Mouse (Mus musculus) MEL (cell line): Measurements from ENCODE around the gene Aunip. TPM values are rescaled to one million over a fixed set of nuclear protein-coding genes. Genes with fewer than 3 reads are reported as not detected.

Experiments used
- DNase-seq: peaks from one replicate; pipeline ENCODE4 v3.0.0; 2011; ENCODE audit warnings: low read depth, low spot score
- H3K27ac ChIP-seq: 2 replicates; pipeline ENCODE4 v1.5.1; 2012; ENCODE audit warnings: low read depth, mild to moderate bottlenecking, control low read depth, low read length, moderate library complexity; ENCODE audit not compliant: control insufficient read depth
- H3K27me3 ChIP-seq, 2 experiments: fragments of 150-350 bp in 1 of 2; sonication (generic) in 1 of 2; 2 replicates each; pipeline ENCODE4 v1.6.1; 2012; ENCODE audit warnings: low read length in 2 of 2, mild to moderate bottlenecking in 2 of 2, improper control_type of control experiment in 1 of 2, moderate library complexity in 1 of 2; ENCODE audit not compliant: insufficient read depth in 2 of 2, control insufficient read depth in 1 of 2
- H3K36me3 ChIP-seq, 2 experiments: 2 replicates each; pipeline ENCODE4 v1.6.1; 2012 to 2014; ENCODE audit warnings: low read length in 2 of 2, improper control_type of control experiment in 1 of 2, inconsistent platforms in 1 of 2, mild to moderate bottlenecking in 1 of 2; ENCODE audit not compliant: insufficient read depth in 2 of 2, control insufficient read depth in 1 of 2
- H3K4me1 ChIP-seq, 2 experiments: fragments of 150-350 bp in 1 of 2; sonication (generic) in 1 of 2; 2 replicates each; pipeline ENCODE4 v1.6.1; 2012; ENCODE audit warnings: low read length in 2 of 2, improper control_type of control experiment in 1 of 2, mild to moderate bottlenecking in 1 of 2; ENCODE audit not compliant: insufficient read depth in 2 of 2, control insufficient read depth in 1 of 2
- H3K4me3 ChIP-seq, 2 experiments: fragments of 150-350 bp in 1 of 2; sonication (generic) in 1 of 2; 2 replicates each; pipeline ENCODE4 v1.5.1; 2012; ENCODE audit warnings: low read depth in 2 of 2, low read length in 2 of 2, mild to moderate bottlenecking in 2 of 2, moderate library complexity in 2 of 2, control low read depth in 1 of 2, improper control_type of control experiment in 1 of 2; ENCODE audit not compliant: control insufficient read depth in 1 of 2, insufficient read depth in 1 of 2
- H3K79me2 ChIP-seq: 2 replicates; pipeline ENCODE4 v1.6.1; 2012; ENCODE audit warnings: mild to moderate bottlenecking, low read length, moderate library complexity; ENCODE audit not compliant: control insufficient read depth, poor library complexity, insufficient read depth
- H3K9ac ChIP-seq: 2 replicates; pipeline ENCODE4 v1.6.1; 2012; ENCODE audit warnings: low read depth, mild to moderate bottlenecking, control low read depth, low read length, moderate library complexity; ENCODE audit not compliant: control insufficient read depth, poor library complexity, severe bottlenecking
- H3K9me3 ChIP-seq: fragments of 150-350 bp; sonication (generic); replicated peaks from 2 replicates; pipeline ENCODE4 v1.6.1; 2012; ENCODE audit warnings: mild to moderate bottlenecking, low read length, improper control_type of control experiment, moderate library complexity; ENCODE audit not compliant: insufficient read depth
- E2F4 ChIP-seq: IDR thresholded peaks from 2 replicates; pipeline ENCODE4 v1.6.1; 2011; ENCODE audit warnings: low read depth, low read length, improper control_type of control experiment, borderline replicate concordance
- ELF1 ChIP-seq: IDR thresholded peaks from 2 replicates; pipeline ENCODE4 v1.6.1; 2014; ENCODE audit warnings: low read depth, mild to moderate bottlenecking, inconsistent platforms, low read length, improper control_type of control experiment, moderate library complexity
- GABPA ChIP-seq: IDR thresholded peaks from 2 replicates; pipeline ENCODE4 v1.6.1; 2012; ENCODE audit warnings: low read depth, mild to moderate bottlenecking, inconsistent platforms, low read length, improper control_type of control experiment, moderate library complexity
- HCFC1 ChIP-seq: IDR thresholded peaks from 2 replicates; pipeline ENCODE4 v1.6.1; 2012; ENCODE audit warnings: low read depth, mild to moderate bottlenecking, inconsistent platforms, low read length, improper control_type of control experiment, moderate library complexity
- JUND ChIP-seq: IDR thresholded peaks from 2 replicates; pipeline ENCODE4 v1.6.1; 2011; ENCODE audit warnings: low read depth, mild to moderate bottlenecking, improper control_type of control experiment, low read length
- MAX ChIP-seq: IDR thresholded peaks from 2 replicates; pipeline ENCODE4 v1.6.1; 2011; ENCODE audit warnings: low read length, improper control_type of control experiment
- MAZ ChIP-seq: IDR thresholded peaks from 2 replicates; pipeline ENCODE4 v1.6.1; 2012; ENCODE audit warnings: low read depth, mild to moderate bottlenecking, inconsistent platforms, low read length, improper control_type of control experiment
- MEF2A ChIP-seq: IDR thresholded peaks from 2 replicates; pipeline ENCODE4 v1.6.1; 2014; ENCODE audit warnings: low read depth, mild to moderate bottlenecking, inconsistent platforms, low read length, improper control_type of control experiment; ENCODE audit not compliant: poor library complexity, insufficient replicate concordance, severe bottlenecking; ENCODE audit errors: extremely low read depth
- MXI1 ChIP-seq: IDR thresholded peaks from 2 replicates; pipeline ENCODE4 v1.6.1; 2011; ENCODE audit warnings: mild to moderate bottlenecking, low read depth, low read length, improper control_type of control experiment
- POLR2A ChIP-seq, 2 experiments: IDR thresholded peaks; 2 replicates each; pipeline ENCODE4 v1.6.1; 2011 to 2012; ENCODE audit warnings: low read length in 2 of 2, mild to moderate bottlenecking in 2 of 2, control low read depth in 1 of 2, improper control_type of control experiment in 1 of 2, low read depth in 1 of 2, moderate library complexity in 1 of 2; ENCODE audit not compliant: control insufficient read depth in 1 of 2, insufficient read depth in 1 of 2, poor library complexity in 1 of 2
- POLR2AphosphoS2 ChIP-seq: IDR thresholded peaks from 2 replicates; pipeline ENCODE4 v1.6.1; 2011; ENCODE audit warnings: low read length, improper control_type of control experiment
- POLR2AphosphoS5 ChIP-seq: IDR thresholded peaks from 2 replicates; pipeline ENCODE4 v1.6.1; 2012; ENCODE audit warnings: low read depth, borderline replicate concordance, mild to moderate bottlenecking, inconsistent platforms, low read length, moderate library complexity, mixed read lengths
- RAD21 ChIP-seq: IDR thresholded peaks from 2 replicates; pipeline ENCODE4 v1.6.1; 2011; ENCODE audit warnings: mild to moderate bottlenecking, low read depth, low read length, improper control_type of control experiment
- TCF12 ChIP-seq: IDR thresholded peaks from 2 replicates; pipeline ENCODE4 v1.6.1; 2014; ENCODE audit warnings: low read depth, mild to moderate bottlenecking, inconsistent platforms, low read length, improper control_type of control experiment, moderate library complexity
- USF1 ChIP-seq: IDR thresholded peaks from 2 replicates; pipeline ENCODE4 v1.6.1; 2014; ENCODE audit warnings: low read depth, mild to moderate bottlenecking, inconsistent platforms, low read length, improper control_type of control experiment, moderate library complexity
- USF2 ChIP-seq, 2 experiments: IDR thresholded peaks; 2 replicates each; pipeline ENCODE4 v1.6.1; 2011 to 2012; ENCODE audit warnings: improper control_type of control experiment in 2 of 2, low read length in 2 of 2, borderline replicate concordance in 1 of 2, inconsistent platforms in 1 of 2, low read depth in 1 of 2, mild to moderate bottlenecking in 1 of 2; ENCODE audit not compliant: insufficient read depth in 1 of 2
- ZC3H11A ChIP-seq: IDR thresholded peaks from 2 replicates; pipeline ENCODE4 v1.6.1; 2012; ENCODE audit warnings: low read depth, mild to moderate bottlenecking, inconsistent platforms, low read length, improper control_type of control experiment
- ZNF384 ChIP-seq: IDR thresholded peaks from 2 replicates; pipeline ENCODE4 v1.6.1; 2012; ENCODE audit warnings: low read depth, mild to moderate bottlenecking, inconsistent platforms, low read length, improper control_type of control experiment
- polyA plus RNA-seq, 2 experiments: library from polyadenylated mRNA; stranded (reverse) in 1 of 2; unstranded in 1 of 2; fragments of >175 nt in 1 of 2; fragments of >200 nt in 1 of 2; gene quantifications; 2 replicates each; pipeline versions ENCODE4 v1.2.1 to v1.2.4; 2012; ENCODE audit warnings: low replicate concordance in 2 of 2, low read depth in 1 of 2; ENCODE audit not compliant: insufficient read length in 2 of 2, insufficient read depth in 1 of 2, missing spikeins in 1 of 2
- total RNA-seq: library from RNA; depleted of rRNA; stranded (reverse); fragments of 300-350 nt; gene quantifications from 2 replicates; pipeline ENCODE4 v1.2.3, GENCODE M21; 2012

The Aunip gene
- total and polyA plus RNA-seq, 3 experiments, result 14.9 to 20.6 TPM; not detected in 1

- TF ChIP-seq MEF2A (no peak), GABPA (no peak), JUND (no peak), MAX (no peak), ZC3H11A (no peak), USF2 (IDR thresholded peaks at IDR 0.05; ENCODE audit: borderline replicate concordance in 1 of 2, insufficient read depth in 1 of 2, low read depth in 1 of 2, low read length in 2 of 2) (no peak), USF1 (no peak), HCFC1 (no peak), RAD21 (no peak), E2F4 (no peak), POLR2AphosphoS5 (no peak), TCF12 (no peak), ELF1 (no peak), MXI1 (no peak)
- Histone ChIP-seq H3K4me1 (peaks cover 16 to 19% of the 10 kb centered on the region in 2 experiments), H3K9me3 (no peaks in the 10 kb centered on the region), H3K9ac (peak overlapping the region; percentile 77), H3K27me3 (no peaks in the 10 kb centered on the region), H3K4me3 (peak overlapping the region; percentile 39 to 73), H3K27ac (peak overlapping the region; percentile 5; the same call in 1 of the 2 replicates), H3K36me3 (peaks cover 0 to 17% of the 10 kb centered on the region in 2 experiments; a peak in 3 of 4 replicates), H3K79me2 (peaks cover 24% of the 10 kb centered on the region)
- peak; percentile 32 for DNase-seq
Observed at GRCm38 (mm10) chr4:134511730-134512129, 931 bp downstream of the Aunip start.

GRCm38 (mm10) chr4:134512798-134513197 is 2.0 kb downstream of the Aunip start:
- Histone ChIP-seq H3K27me3 (no peaks in the 10 kb centered on the region), H3K4me1 (peaks cover 16 to 17% of the 10 kb centered on the region in 2 experiments), H3K9ac (no peak overlapping the region), H3K79me2 (peaks cover 24% of the 10 kb centered on the region)
- TF ChIP-seq POLR2AphosphoS2 (no peak), TCF12 (no peak), ZC3H11A (no peak), MAZ (no peak), ZNF384 (no peak), POLR2A (IDR thresholded peaks at IDR 0.05; ENCODE audit: control insufficient read depth in 1 of 2, insufficient read depth in 1 of 2, low read depth in 1 of 2, low read length in 2 of 2, poor library complexity in 1 of 2) (no peak), RAD21 (no peak)
- TF ChIP-seq, all 39 proteins: peak for 0
- Histone ChIP-seq H3K36me3 (peaks cover 0 to 17% of the 10 kb centered on the region in 2 experiments; a peak in 3 of 4 replicates), H3K4me3 (no peak overlapping the region), H3K27ac (no peak overlapping the region), H3K9me3 (no peaks in the 10 kb centered on the region)
- DNase-seq, result no peak
